Mouse (Mus musculus) lung, postnatal 14 days (tissue): Measurements from ENCODE around the gene Klhl29.
"Not testable (repeated sequence)": the region's sequence is repeated elsewhere in the genome, so short reads cannot be mapped to it uniquely, and the experiment has no call there.

Experiments
- DNase-seq: peaks from one replicate; pipeline ENCODE4 v3.0.0; 2021

Gene Klhl29

DNA sequence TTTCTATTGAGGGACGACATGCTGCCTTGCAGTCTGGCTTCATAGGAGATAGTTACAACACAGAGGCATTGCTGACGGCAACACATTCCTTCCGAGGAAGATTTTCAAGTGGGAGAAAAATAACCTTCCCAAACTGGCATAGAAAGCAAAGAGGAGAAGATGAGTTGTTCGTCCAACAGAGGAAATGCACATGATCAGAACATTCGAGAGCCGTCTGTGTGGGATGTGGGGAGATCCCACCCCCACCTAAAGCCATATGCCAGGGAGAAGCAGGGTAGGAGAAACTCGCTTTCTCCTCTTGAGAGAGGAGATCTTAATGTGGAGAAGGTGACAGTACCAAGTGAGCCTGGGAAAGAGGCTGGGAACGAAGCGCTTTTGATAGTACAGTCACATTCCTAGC, 22.1 kb downstream of the Klhl29 start:
- no peak for DNase-seq

DNA sequence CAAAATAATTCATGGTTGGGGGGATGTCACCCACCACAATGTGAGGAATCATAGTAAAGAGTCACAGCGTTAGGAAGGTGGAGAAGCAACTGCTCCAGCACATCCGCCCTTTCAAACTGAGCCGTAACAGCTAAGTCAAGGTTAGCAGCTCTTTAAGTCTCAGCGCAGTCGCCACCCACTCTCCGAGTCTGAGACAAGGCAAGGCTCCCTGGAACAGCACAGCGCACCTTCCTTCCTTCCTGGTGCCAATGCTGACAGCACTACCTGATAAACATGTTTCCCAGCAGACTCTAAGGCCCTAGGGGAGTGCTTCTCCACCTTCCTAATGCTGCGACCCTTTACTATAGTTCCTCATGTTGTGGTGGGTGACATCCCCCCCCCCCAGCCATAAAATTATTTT, 22.7 kb downstream of the Klhl29 start:
- no peak for DNase-seq

DNA sequence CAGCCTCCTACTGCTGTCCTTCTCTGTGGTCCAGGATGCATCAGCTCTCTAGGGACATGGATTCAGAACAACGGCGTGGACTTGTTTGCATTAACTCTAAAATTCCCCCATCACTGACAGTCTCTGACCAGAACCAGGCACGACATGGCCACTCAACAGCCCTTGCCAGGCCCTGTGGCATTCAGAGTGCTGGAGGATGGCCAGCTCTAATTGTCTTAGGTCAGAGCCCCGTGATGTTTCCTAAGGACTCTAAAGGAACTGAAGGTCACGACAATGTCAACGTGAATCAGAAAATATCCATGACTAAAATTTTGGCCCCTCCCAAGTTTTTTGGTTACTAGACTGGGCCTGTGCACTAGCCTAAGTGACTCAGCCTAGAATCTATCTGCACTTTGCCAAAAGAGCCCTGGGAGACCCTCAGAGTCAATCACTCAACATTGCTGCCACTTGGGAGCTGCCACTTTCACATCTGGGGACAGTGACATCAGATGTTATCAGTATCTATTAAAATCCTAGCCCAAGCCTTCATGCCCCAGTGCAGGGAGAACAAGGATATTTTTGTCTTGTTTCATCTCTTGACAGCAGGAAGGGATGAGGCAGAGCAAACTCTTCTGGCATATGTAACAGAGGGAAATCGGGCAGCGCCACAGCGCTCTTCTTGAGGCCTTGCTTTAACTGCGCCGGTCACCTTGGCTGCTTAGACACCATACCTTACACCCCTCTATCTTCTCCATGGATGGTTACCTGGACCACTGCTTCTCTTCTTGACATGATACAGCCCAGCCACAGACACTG, 24.8 kb downstream of the Klhl29 start:
- DNase-seq: no peak

DNA sequence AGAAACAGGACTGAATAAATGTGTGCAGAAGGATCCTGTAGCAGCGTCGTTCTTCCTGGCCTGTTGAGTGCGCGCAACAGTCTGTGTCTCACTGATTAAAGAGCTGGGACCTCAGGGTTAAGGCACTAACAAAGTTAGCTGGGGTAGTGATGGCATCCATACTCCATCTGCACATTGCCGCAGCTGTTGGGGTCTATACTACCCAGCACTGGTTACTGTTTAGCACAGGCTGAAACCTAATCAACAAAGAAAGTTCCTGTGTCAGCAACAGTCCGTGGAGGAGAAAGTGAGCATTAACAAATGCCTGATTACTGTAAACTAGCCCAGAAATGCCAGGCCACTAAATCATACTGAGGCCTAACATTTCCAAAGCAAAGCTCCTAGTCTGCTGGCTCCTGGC, 30.4 kb downstream of the Klhl29 start:
- no peak for DNase-seq

DNA sequence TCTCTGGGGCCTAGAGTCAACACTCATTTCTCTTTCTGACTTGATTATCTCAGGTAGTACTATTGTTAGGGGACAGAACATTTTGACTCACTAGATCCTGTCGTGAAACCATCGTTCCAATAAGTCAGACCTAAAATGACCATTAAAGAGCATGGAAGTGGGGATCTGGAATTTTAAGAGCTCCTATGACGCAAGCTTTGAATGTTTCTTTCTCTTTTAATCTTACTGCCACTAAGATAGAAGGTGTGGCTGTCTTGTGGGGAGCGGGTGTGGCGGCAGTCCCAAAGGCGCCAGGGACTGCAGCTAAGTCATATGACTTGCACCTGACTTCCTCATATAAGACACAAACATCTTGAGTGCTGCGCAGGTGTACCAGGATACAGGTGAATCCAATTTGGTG, 31.0 kb downstream of the Klhl29 start:
- not testable (repeated sequence) for DNase-seq

DNA sequence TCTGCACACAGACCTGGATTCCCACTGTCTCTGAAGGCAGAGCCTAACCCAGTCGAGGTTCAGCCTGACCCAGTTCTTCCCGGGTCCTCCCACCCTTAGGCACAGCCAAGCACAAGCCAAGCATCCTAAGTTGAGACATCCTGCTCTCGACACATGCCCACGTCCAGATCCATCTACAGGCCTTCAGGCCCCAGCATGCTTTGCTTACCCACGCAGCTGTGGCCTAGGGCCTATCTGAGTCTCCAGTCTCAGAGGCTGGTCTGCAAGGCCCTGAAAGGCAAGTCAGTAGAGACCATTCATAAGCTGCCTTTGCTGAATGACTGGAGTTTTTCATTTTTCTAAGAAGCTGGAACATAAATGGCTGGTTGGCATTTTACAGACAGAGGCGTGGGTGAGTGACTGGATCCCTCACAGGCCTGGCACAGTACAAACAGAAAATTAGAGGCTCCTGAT, 35.3 kb downstream of the Klhl29 start:
- no peak for DNase-seq

DNA sequence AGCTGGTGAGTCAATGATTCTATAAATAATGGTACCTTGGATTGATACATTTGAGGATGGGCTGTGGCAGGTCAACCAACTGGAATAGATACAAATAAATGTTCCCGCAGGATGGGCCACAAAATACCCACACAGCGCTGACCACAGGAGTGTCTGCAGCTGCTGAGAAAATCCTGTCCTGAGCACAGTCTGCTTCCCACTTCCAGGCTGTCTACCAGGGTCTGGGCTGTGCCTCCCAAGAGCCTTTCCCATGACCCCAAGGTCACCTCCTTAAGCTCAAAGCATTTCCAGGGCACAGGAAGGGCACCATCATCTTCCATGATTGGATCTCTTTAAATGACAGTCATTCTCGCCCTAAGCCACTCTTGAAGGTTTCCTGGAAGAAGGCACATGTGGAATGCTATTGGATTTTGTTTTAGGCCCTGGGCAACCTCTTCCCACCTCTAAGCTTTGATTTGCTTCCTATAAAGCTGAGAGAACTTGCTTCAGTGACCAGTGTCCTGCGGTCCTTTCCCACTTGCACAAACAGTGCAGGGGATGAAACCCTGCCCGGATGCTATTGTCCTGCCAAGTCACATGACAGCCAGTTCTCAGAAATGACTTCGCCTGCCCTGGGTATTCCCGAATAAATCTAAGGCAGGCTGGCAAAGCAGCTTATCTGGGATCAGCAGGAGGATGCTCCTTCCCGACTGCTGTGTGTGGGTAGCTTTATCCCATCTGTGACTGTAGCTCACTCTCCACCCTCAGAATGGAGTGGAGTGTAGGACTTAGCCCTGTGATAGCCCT, 38.4 kb downstream of the Klhl29 start:
- peak; percentile 26 for DNase-seq

DNA sequence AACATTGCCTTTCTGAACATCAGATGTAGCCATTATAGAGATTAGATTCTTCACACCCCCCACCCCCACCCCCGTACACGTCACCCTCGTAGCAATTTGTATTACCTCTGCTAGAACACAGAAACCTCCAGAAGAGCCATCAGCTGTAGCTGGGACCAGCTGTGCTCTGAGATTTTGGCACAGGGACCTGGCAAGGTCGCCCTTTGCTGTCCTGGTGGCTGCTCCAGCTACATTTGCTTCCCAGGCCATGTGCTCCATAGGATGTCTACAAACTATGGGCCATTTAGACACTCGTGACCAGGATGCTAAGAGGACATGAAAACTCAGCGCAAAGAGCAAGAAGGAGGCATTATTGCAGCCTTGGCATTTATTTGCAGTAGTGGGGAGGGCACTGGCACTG, 39.2 kb downstream of the Klhl29 start:
- no peak for DNase-seq

DNA sequence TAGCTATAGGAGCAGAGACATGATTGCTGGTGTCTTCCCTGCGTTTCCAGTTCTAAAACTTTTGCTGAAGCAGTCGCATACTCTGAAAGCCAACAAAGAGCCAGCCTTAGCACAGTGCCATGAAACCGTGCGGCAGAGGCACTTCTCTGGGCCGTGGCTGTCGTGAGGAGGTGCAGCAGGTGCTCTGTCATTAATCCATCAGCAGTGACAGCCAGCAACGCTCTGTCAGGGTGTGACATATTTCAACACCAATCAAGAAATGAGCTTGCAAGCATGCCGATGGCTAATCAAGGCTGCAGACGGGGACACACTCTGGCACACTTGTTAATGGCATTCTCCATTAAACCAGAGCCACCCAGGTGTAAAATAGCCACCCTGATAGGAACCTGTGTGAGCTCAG, 40.5 kb downstream of the Klhl29 start:
- DNase-seq: no peak

DNA sequence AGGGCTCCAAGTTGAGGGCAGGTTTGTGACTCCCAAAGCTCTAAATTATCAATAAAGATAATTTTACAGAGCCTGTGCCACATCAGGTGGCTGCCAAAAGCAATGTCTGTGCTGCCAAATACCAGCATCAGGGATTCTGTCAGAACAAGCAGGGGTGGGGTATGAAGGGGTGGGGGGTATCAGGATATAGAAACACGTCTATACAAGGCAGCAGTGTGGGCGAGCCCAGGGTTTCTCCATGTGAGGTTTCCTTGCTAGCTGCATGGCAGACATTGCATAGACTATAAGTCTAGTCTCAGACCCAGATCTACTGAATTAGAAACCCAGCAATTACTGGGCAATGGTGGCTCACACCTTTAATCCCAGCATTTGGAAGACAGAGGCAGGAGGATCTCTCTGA, 41.3 kb downstream of the Klhl29 start:
- DNase-seq: no peak

DNA sequence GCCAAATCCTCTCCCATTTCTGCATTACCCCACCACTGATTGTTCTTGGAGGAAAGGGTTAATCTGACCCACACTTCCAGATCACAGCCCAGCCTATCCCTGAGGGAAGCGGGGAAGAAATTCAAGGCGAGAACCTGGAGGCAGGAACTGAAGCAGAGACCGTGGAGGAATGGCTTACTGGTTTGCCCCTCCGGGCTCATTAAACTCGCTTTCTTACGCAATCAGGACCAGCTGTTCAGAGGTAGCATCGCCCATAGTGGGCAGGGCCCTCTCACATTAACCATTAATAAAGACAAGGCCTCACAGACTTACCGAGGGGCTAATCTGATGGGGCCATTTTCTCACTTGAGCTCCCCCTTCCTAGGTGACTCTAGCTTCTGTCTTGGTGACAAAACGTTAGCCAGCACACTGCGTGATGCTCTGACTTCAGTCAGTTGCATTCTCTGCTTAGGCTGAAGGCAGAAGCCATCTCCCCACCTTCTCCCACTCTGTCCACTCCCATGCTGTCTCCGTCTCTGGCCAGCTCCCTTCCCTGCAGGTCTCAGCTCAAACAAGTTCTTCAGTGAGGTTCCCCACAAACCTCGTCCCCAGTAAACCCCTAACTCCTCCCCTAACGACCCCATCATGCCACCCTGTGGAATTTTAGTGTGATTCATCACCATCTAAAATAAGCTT, 43.5 kb downstream of the Klhl29 start:
- DNase-seq: no peak

DNA sequence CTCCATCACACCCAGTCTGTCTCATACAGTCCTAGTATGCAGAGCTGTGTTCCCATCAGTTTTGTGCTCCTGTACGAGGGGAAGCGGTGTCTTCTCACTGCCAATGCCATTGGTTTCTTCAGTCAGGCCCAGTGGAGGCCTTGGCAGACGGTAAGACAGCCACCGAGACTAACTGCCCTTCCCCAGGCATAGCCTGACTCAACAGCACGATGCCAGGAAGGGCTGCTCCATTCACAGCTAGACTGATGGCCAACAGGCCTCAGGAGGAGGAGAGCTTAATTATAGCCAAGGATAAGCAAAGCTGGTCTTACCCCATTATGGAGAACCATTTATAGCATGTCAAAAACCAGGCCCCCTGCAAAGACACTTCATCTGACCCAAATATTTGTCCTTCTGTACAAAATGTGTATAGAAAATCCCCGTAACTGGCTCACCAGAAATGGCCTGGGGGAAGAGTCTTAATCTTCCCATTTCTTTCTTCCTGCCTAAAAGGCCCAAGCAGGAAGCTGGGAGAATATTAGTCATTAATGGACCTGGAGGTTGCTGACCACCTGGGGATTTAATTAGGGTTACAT, 44.9 kb downstream of the Klhl29 start:
- no peak for DNase-seq

DNA sequence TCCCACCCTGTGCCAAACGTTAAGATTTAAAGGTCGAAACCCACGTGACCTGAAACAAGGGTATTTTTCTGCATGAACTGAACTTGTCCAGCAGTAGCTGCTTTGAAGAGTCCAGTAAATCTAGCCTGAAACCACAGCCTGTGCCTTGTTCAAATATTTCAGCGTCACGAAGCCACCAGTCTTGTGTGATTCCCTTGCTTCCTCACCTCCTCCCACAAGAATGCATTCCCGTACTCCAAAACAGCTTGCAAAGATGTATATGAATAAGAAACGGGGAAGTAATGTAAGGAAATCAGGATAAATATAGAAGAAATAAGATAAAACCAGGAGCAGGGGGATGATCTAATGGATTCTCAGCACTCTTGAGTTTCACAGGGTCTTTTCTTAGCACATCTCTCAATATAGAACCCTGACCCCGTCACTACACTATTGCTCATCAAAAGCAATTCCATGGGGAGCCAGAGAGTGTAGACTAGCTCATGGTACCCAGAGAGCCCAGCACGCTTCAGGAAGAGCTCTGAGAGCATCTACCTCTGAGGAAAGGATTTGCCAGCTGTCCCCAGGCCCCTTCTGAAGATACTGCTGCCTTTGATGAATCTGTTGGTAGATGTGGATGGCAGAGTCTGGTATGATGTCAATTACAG, 52.9 kb downstream of the Klhl29 start:
- no peak for DNase-seq

DNA sequence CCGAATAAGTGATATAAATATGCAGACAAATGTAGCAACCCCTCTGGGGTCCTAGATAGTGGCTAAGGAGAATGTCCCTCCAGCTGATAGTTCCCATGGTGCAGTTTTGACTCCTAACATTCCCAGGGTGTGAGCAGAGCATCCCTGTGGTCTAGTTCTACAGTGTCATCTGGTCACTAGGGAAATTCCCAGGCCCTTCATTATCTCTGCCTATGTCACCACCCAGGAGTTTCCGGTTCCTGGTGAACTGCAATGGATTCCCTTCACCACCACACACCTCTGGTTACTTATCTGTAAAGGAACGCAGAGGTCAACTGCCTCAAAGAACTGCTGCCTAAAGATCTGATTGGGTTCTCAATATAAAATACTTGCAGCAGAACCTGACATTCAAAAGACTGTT, 54.5 kb downstream of the Klhl29 start:
- no peak for DNase-seq

DNA sequence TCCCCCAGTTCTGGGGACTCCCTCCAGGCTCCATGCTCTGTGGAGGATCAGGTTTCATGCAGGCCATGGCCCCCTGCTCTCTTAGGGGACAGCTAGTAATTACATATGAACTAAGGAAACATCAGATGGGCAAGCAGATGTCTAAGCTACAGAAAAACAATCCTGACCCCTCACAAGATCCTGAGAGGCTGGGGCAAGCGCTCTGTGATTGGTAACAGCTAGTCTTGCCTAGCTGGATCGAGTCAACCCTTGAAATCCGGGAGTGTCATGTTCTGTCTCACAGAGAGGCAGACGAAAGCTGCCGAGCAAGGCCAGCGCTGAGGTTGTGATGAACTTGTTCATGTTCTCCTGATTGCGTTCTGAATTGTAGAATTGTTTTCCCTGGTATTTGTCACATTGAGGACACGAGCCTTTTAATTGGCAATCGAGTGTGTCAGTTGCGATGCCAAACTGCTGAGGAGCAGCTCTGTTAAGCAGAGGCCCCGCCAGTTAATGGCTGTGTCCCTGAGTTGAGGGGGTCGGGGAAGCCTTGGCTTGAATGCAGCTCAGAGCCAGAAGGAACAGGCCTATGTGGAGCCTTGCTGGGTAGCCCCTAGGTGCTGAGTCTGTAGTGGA, 56.0 kb downstream of the Klhl29 start:
- DNase-seq: no peak

DNA sequence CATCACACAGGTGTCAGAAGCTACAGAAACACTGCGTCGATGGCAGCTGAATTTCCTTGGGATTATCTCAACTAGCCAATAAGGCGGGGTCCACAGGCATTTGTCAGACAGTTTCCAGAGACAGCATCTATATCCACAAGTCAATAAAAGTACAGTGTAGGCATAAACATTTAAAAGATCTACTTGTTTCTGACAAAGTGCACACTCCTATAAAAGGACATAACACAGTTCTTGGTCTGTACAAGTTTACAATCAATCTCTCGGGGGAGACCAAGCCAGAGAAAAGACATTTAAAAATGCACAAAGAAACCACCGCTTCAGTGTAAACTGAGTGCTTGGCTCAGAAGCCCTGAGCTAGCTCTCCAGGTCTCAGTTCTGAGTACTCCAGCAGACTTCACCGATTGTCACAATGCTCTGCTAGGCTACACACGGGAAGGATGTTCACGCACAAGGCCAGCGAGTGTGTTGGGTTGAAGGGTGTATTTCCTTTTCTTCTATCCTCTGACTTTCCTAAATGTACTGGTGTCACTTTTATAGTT, 59.4 kb downstream of the Klhl29 start:
- DNase-seq: no peak

DNA sequence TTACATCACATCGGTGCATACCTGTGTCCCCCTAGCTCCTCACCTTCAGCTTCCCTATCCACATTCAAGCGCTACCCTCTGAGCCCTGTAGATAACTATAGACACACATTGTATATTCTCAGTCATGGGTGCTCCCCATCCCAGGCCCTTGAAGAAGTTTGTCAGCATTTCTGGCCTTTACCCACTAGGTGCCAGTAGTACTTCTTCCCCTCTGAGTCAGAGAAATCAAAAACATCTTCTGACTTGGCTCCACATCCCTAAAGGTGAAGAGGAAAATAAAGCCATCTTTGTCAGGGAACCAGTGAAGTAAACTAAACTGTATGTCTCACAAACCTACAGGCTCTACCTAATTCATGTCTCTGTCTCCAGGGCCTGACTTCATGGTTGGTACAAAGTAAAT, 67.6 kb downstream of the Klhl29 start:
- DNase-seq: no peak

DNA sequence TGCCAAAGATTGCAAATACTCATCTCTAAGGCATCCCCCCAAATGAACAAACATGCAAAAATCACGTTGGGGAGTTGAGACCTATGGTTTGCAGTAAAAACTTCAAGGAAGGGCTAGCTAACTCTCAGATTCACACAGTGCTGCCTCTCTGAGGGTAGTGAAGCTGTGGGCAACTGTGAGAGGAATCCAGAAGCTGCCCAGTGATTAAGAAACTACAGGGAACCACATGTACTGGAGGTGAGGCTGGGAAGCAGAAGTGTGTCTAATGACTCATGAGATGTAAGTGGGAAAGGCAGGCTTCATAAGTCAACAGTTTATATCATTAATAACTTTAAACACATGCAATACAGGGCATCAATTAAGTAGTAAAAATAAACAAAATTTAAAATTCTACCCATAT, 70.0 kb downstream of the Klhl29 start:
- DNase-seq: no peak

DNA sequence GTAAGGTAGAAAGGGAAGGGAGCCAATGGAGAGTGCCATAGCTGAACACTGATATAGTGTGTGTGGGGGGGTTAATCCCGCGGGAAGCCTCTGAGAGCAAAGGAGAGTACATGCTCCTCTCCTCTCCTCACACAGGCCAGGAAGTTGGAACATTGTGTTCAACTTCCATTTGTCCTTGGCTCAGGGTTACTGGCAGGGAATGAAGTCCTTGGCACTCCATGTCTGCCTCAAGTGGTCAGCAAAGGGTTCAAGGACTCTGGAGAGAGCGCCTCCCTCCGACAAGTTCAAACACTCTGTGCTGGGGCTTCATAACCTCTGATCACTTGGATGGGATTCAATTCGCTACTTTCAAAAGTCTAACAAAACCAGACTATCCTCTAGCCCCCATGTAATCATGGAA, 71.6 kb downstream of the Klhl29 start:
- DNase-seq: peak; percentile 63

DNA sequence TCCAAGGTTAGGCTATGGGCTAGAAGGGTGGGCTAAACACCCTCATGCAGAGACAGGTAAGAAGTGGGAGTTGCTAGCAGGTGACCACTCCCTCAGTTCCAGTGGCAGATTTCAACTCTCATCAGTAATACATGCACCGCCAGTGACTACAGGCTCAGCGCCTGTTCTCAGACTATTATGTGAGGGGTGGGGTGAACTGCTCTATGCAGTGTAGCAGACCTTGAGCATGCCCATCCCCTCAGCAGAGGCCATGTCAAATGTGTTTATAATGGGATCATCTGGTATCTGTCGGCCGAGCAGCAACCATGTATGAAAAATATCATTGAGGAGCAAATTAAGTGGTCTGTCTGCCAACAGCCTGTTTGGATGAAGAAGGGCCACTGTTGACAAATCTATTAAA, 72.4 kb downstream of the Klhl29 start:
- DNase-seq: no peak

DNA sequence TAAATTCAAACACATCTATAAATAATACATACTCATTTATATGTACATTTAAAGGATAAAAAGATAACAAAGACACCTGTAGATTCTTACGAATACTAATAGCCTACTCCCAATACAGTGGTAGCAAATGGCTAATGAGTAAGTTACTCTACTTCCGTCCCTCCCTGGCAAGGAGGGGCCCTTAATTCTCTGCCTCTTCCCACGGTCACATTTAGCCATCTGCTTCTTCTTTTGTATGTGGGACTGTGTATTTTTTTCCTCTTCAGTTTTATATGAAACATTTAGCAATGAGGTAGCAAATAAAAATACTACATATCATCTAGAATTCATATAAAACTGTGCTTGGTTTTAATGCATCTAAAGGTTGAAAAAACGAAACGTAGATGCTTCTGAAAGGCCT, 73.6 kb downstream of the Klhl29 start:
- DNase-seq: no peak

DNA sequence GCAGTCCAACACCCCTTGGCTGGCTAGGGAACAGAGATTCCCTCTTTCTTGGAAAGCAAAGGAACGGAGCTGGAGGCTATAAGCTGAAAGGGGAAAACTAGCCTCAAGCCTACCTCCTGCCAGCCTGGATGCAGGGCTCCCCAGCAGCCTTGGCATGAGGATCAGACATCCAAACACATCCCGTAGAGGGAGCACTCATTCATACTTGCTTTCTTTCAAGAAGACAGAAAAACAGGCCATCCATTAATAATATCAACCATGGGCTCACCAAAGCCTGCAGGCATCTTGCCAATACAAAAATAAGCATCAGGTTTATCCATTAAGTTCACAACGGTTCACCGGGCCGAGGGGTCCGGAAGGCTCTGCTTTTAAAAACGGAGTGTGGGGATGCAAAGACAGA, 79.1 kb downstream of the Klhl29 start:
- DNase-seq: no peak
